Mouse (Mus musculus): Measurements from ENCODE around the gene Btnl4.
"Not testable (repeated sequence)": the region's sequence is repeated elsewhere in the genome, so short reads cannot be mapped to it uniquely, and the experiment has no call there.

DNA sequence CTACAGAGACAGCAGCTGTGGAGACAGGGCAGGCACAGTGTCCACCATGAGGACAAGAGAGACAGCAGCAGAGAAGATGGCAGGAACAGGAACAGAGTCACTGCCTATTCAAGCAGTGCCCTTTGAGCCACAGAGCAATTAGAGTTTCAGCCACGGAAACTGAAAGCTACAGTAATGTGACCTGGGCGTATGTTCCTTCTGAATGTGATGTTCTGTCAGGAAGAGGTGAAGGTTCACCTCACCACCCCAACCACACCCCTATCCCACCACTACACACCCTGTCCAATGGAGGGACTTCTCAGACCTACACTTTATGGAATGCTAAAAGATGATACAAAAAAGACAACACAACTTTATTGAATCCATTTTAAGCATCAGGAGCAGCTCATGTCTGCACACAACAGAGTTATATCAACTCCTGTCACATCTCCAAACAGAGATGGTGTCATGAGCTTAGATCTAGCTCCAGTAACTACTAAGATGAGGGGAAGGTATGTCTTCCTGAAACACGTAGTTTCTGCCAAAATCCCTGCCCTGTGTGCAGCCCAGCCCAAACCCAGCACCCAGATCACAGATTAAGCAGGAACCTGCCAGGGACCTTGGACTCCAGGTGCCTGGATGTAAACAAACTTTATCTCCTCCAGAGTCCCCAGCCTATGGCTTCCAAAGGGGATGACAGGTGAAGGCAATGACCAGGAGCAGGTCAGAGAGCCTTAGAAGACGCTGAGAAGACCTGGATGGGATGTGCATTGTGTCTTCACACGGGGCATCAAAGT lies at the start of gene Btnl4:
- TF ChIP-seq CTCF (IDR thresholded peaks at IDR 0.05; ENCODE audit: low read depth, low read length); POLR2A (IDR thresholded peaks at IDR 0.05; ENCODE audit: borderline replicate concordance, low read depth, low read length): not testable (repeated sequence)

All from bone marrow macrophage, adult 2 months (primary cell).